Mouse (Mus musculus) E14TG2a.4 (cell line): ENCODE data around the gene Ccdc149.

Experiments
- CTCF ChIP-seq: conservative IDR thresholded peaks from 2 replicates; pipeline ENCODE4 v1.5.1; 2014; ENCODE audit warnings: low read length
- NANOG ChIP-seq: IDR thresholded peaks from 2 replicates; pipeline ENCODE4 v1.6.1; 2014; ENCODE audit warnings: borderline replicate concordance, low read length, mixed read lengths
- POU5F1 ChIP-seq: IDR thresholded peaks from 2 replicates; pipeline ENCODE4 v1.6.1; 2014; ENCODE audit warnings: low read length, borderline replicate concordance

DNA sequence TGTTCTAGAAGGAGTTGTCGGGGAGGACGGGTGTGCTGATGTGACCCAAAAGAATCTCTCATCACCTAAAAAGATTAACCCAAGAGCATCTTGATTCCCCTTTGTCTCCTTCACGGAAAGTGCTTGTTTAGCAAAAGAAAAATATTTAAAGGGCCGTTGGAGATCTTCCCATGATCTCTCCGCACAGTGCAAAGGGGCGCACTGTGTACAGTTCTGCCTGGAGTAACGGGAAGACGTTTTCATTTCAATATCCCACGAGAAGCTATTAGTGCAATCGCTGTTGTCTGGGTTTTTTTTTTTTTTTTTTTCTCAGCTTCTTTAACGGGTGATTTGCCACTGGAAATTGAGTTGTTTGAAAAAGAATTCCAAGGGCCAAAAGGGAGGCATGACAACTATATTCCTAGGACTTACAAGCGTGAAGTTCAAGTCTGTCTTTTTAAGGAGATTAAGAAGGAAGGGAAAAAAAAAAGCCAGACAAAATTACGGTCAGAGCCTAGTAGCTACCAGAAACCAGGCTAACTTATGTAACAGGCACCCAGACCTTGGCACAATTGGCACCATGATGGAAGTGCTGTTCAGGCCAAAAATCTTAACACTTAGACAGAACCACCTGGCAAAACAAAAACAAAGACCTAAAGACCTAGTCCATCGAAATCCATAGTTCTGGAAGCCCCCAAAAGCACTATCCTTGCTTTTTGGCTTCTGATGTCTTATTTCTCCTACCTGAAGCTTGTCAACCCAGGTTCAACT is 41.4 kb downstream of the Ccdc149 start:
- TF ChIP-seq CTCF (no peak), NANOG (no peak), POU5F1 (no peak)
